Mouse (Mus musculus) intestine, embryonic 16.5 days (tissue): ENCODE results near the gene P2ry12. TPM values are rescaled to one million over a fixed set of nuclear protein-coding genes. Genes with fewer than 3 reads are reported as not detected.

ENCODE experiments used
- ATAC-seq: fragments of 200-750 bp; cut with Nextera tagmentation; 2 replicates; pipeline ENCODE4 v1.8.0; 2017; ENCODE audit warnings: moderate TSS enrichment, moderate library complexity
- H3K27ac ChIP-seq: fragments of 300-500 bp; sonication (generic); 2 replicates; pipeline ENCODE4 v1.5.1; 2014; ENCODE audit warnings: mild to moderate bottlenecking, low read length
- H3K27me3 ChIP-seq: fragments of 300-500 bp; sonication (generic); replicated peaks from 2 replicates; pipeline ENCODE4 v1.6.1; 2014; ENCODE audit warnings: low read length, control low read depth, mixed read lengths; ENCODE audit not compliant: control insufficient read depth, insufficient read depth
- H3K36me3 ChIP-seq: fragments of 300-500 bp; sonication (generic); 2 replicates; pipeline ENCODE4 v1.6.1; 2014; ENCODE audit warnings: low read length, control low read depth; ENCODE audit not compliant: control insufficient read depth, insufficient read depth
- H3K4me1 ChIP-seq: fragments of 300-500 bp; sonication (generic); 2 replicates; pipeline ENCODE4 v1.6.1; 2014; ENCODE audit warnings: low read length, control low read depth, mixed read lengths; ENCODE audit not compliant: control insufficient read depth, insufficient read depth
- H3K4me2 ChIP-seq: fragments of 300-500 bp; sonication (generic); 2 replicates; pipeline ENCODE4 v1.6.1; 2014; ENCODE audit warnings: low read depth, low read length, control low read depth
- H3K4me3 ChIP-seq: fragments of 300-500 bp; sonication (generic); 2 replicates; pipeline ENCODE4 v1.5.1; 2014; ENCODE audit warnings: mild to moderate bottlenecking, low read length
- H3K9ac ChIP-seq: fragments of 300-500 bp; sonication (generic); 2 replicates; pipeline ENCODE4 v1.6.1; 2014; ENCODE audit warnings: low read depth, low read length
- H3K9me3 ChIP-seq: fragments of 300-500 bp; sonication (generic); 2 replicates; pipeline ENCODE4 v1.6.1; 2016; ENCODE audit warnings: low read length, control low read depth; ENCODE audit not compliant: control insufficient read depth
- WGBS: fragments of 180-500 bp; shearing (Covaris S2); extraction: QIAGEN DNeasy Blood & Tissue Kit; methylation state at CpG from one replicate; pipeline ENCODE4 v1.1.7; 2014; 5-methylcytosine and 5-hydroxymethylcytosine counted together
- polyA plus RNA-seq: library from polyadenylated mRNA; unstranded; fragments of >200 nt; fragmentation: Nextera tagmentation; extraction: Ambion mirVana; gene quantifications from 2 replicates; pipeline ENCODE4 v1.2.1, GENCODE M21; 2015

P2ry12 gene
- 1.7 and 2.2 TPM in 2 replicates for polyA plus RNA-seq

- no peak for ATAC-seq
- no peaks in the 10 kb centered on the region for H3K4me1 ChIP-seq
- H3K9ac ChIP-seq = no peak within 1 kb of the TSS
- no peaks in the 10 kb centered on the region for H3K27me3 ChIP-seq
- H3K4me2 ChIP-seq = no peak within 1 kb of the TSS
- H3K4me3 ChIP-seq = no peak within 1 kb of the TSS
- H3K36me3 ChIP-seq = no peaks in the 10 kb centered on the region
- H3K9me3 ChIP-seq = no peaks in the 10 kb centered on the region
- WGBS = 74% methylated on average over 7 of the region's 7 CpGs
- no peak within 1 kb of the TSS for H3K27ac ChIP-seq
These were observed at the start of gene P2ry12 for GRCm38 (mm10) chr3:59262704-59263103. Gene P2ry12 (minus strand): TSS chr3:59262871.

- WGBS = 92% methylated on average over 2 of the region's 2 CpGs
These were observed 42.8 kb upstream of the P2ry12 start for GRCm38 (mm10) chr3:59305518-59305917.

GRCm38 (mm10) chr3:59304944-59305343, 42.3 kb upstream of the P2ry12 start:
- H3K36me3 ChIP-seq = no peaks in the 10 kb centered on the region
- H3K4me3 ChIP-seq = no peak overlapping the region
- WGBS = 96% methylated on average over 5 of the region's 5 CpGs
- no peak overlapping the region for H3K4me2 ChIP-seq
- no peaks in the 10 kb centered on the region for H3K4me1 ChIP-seq
- no peak for ATAC-seq
- H3K9ac ChIP-seq = no peak overlapping the region
- H3K27me3 ChIP-seq = no peaks in the 10 kb centered on the region
- H3K27ac ChIP-seq = no peak overlapping the region
- no peaks in the 10 kb centered on the region for H3K9me3 ChIP-seq

More at GRCm38 (mm10) chr3:59305518-59305917, 42.8 kb upstream of the P2ry12 start:
- Histone ChIP-seq H3K27me3 (no peaks in the 10 kb centered on the region), H3K4me3 (no peak overlapping the region), H3K9ac (no peak overlapping the region), H3K36me3 (no peaks in the 10 kb centered on the region), H3K27ac (no peak overlapping the region), H3K4me1 (no peaks in the 10 kb centered on the region), H3K4me2 (no peak overlapping the region), H3K9me3 (no peaks in the 10 kb centered on the region)
- no peak for ATAC-seq

GRCm38 (mm10) chr3:59297653-59298052, 35.0 kb upstream of the P2ry12 start:
- Histone ChIP-seq H3K9me3 (no peaks in the 10 kb centered on the region), H3K4me1 (no peaks in the 10 kb centered on the region), H3K9ac (no peak overlapping the region), H3K36me3 (no peaks in the 10 kb centered on the region), H3K4me2 (no peak overlapping the region), H3K27ac (no peak overlapping the region), H3K4me3 (no peak overlapping the region), H3K27me3 (no peaks in the 10 kb centered on the region)
- ATAC-seq = no peak
- 84% methylated on average over 16 of the region's 16 CpGs for WGBS

- no peak overlapping the region for H3K9ac ChIP-seq
- 87% methylated on average over 5 of the region's 5 CpGs for WGBS
These were observed 34.0 kb upstream of the P2ry12 start for GRCm38 (mm10) chr3:59296563-59297130.

GRCm38 (mm10) chr3:59295699-59296562, 33.3 kb upstream of the P2ry12 start:
- WGBS = 88% methylated on average over 16 of the region's 16 CpGs

More at GRCm38 (mm10) chr3:59296563-59297130, 34.0 kb upstream of the P2ry12 start:
- Histone ChIP-seq H3K36me3 (no peaks in the 10 kb centered on the region), H3K9me3 (no peaks in the 10 kb centered on the region), H3K4me1 (no peaks in the 10 kb centered on the region), H3K27ac (no peak overlapping the region), H3K4me3 (no peak overlapping the region), H3K27me3 (no peaks in the 10 kb centered on the region), H3K4me2 (no peak overlapping the region)
- ATAC-seq = no peak

GRCm38 (mm10) chr3:59293437-59294199, 30.9 kb upstream of the P2ry12 start:
- Histone ChIP-seq H3K9me3 (no peaks in the 10 kb centered on the region), H3K4me1 (no peaks in the 10 kb centered on the region), H3K9ac (no peak overlapping the region), H3K4me3 (no peak overlapping the region), H3K27me3 (no peaks in the 10 kb centered on the region), H3K36me3 (no peaks in the 10 kb centered on the region), H3K27ac (no peak overlapping the region), H3K4me2 (no peak overlapping the region)
- no peak for ATAC-seq
- 83% methylated on average over 5 of the region's 5 CpGs for WGBS

More at GRCm38 (mm10) chr3:59295699-59296562, 33.3 kb upstream of the P2ry12 start:
- H3K27ac ChIP-seq = no peak overlapping the region
- no peak overlapping the region for H3K9ac ChIP-seq
- no peaks in the 10 kb centered on the region for H3K9me3 ChIP-seq
- no peaks in the 10 kb centered on the region for H3K36me3 ChIP-seq
- no peak overlapping the region for H3K4me2 ChIP-seq
- no peaks in the 10 kb centered on the region for H3K27me3 ChIP-seq
- no peaks in the 10 kb centered on the region for H3K4me1 ChIP-seq
- ATAC-seq = no peak
- no peak overlapping the region for H3K4me3 ChIP-seq

- no peaks in the 10 kb centered on the region for H3K4me1 ChIP-seq
- ATAC-seq = no peak
- H3K27ac ChIP-seq = no peak overlapping the region
- H3K36me3 ChIP-seq = no peaks in the 10 kb centered on the region
- no peak overlapping the region for H3K4me3 ChIP-seq
- no peak overlapping the region for H3K4me2 ChIP-seq
- H3K9ac ChIP-seq = no peak overlapping the region
- WGBS = 61% methylated on average over 2 of the region's 2 CpGs
- H3K9me3 ChIP-seq = no peaks in the 10 kb centered on the region
- no peaks in the 10 kb centered on the region for H3K27me3 ChIP-seq
These were observed 27.9 kb upstream of the P2ry12 start for GRCm38 (mm10) chr3:59290551-59290950.

GRCm38 (mm10) chr3:59278620-59279019, 15.9 kb upstream of the P2ry12 start:
- no peaks in the 10 kb centered on the region for H3K27me3 ChIP-seq
- H3K9me3 ChIP-seq = no peaks in the 10 kb centered on the region
- no peak overlapping the region for H3K4me3 ChIP-seq
- no peak overlapping the region for H3K27ac ChIP-seq
- H3K4me1 ChIP-seq = no peaks in the 10 kb centered on the region
- no peak overlapping the region for H3K9ac ChIP-seq
- ATAC-seq = no peak
- H3K4me2 ChIP-seq = no peak overlapping the region
- H3K36me3 ChIP-seq = no peaks in the 10 kb centered on the region
